Mouse (Mus musculus) ES-CJ7 (cell line): ENCODE data around the gene Aym1.

ENCODE experiments used
- DNase-seq: peaks from one replicate; pipeline ENCODE4 v3.0.0; 2011; ENCODE audit warnings: low read depth, low spot score

Aym1 gene

GRCm38 (mm10) chr5:113357186-113357585 is at the start of gene Aym1:
TSS of gene Aym1 (plus strand) at chr5:113357294.
- DNase-seq = no peak

DNA sequence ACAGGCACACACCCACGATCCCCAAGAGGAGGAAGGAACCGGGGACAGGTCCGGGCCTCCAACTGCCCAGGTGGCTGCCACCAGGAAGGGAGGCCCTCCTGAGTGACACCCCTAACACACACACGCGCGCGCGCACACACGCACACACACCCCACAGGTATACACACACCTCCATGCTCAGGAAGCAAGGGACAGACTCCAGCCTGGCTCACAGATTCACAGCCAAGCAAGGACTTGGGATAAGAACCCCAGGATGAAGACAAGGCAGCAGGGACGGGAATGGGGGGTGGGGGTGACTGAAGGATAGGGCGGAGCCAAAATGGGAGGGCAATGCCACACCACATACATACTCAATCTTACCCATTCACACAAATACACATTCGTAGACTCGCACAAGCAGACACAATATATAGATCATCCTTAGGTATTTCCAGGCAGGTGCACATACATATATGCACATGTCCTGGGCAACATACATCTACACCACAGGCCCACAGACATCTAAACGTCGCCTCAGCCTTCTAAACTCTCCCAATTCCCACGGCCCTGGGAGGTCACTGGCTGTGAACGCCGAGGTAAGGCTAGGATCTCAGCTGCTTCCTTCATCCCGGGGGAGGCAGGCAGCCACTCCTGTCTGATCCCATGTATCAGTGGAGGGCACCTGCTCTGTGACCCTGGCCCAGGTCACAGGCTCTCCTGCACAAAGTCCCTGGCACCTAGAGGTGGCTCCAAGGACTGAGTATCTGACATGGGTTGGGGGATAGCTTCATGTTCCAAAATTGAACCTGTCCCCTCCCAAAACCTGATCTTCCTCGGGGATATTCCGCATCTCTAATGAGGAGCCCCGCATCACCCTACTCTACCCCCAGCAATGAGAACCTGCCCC is 47.4 kb upstream of the Aym1 start:
- DNase-seq = no peak

DNA sequence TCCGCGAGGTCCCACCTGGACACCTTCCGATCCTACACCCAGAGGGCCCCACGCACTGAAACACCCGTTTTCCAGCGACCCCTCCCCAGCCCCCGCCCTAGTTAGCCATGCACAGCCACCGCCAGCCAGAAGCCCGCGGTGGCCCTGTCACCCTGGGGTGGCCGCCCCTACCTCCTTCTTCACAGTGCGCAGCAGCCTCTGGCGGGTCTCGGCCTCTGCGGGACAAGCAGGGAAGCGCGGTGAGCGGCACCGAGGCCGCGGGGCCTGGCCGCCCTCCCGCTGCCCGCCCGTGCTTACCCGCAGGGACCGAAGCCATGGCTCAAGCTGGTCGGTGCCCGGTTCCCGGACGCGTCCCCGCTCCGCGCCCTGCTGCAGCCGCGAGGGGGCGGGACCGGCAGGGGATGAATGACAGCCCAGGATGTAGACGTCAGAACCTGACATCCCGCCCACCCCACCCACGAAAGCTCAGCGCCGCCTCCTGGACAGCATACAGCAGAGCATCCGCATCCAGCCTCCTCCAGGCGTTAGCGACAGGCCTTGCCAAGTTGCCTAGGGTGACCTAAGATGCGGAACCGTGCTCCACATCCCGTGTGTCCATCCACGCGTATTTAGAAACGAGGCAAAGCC is 46.6 kb upstream of the Aym1 start, which contains the start of gene Sgsm1:
Gene Sgsm1, minus strand, starts transcription at position 410 of the 627 bp plus-strand sequence.
- DNase-seq = peak; percentile 91

DNA sequence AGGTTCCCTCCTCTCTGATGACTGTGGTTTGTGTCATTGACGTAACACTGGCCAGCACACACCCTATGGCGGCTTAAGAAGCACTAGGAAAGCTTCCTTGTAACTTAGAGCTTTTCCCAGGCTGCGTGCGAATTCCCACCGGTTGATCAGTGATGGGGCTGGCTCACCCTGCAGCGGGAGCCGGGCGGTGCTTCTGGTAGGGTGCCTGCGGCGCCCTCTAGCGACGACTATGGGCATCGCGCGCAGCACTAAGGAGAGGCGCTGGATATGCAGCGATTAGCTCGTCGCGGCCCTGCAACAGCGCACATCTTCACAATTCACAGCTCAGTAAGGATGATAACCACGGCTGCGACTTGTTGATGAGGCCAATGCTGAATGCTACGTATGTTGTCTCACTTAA is 43.1 kb upstream of the Aym1 start:
- peak; percentile 90 for DNase-seq

DNA sequence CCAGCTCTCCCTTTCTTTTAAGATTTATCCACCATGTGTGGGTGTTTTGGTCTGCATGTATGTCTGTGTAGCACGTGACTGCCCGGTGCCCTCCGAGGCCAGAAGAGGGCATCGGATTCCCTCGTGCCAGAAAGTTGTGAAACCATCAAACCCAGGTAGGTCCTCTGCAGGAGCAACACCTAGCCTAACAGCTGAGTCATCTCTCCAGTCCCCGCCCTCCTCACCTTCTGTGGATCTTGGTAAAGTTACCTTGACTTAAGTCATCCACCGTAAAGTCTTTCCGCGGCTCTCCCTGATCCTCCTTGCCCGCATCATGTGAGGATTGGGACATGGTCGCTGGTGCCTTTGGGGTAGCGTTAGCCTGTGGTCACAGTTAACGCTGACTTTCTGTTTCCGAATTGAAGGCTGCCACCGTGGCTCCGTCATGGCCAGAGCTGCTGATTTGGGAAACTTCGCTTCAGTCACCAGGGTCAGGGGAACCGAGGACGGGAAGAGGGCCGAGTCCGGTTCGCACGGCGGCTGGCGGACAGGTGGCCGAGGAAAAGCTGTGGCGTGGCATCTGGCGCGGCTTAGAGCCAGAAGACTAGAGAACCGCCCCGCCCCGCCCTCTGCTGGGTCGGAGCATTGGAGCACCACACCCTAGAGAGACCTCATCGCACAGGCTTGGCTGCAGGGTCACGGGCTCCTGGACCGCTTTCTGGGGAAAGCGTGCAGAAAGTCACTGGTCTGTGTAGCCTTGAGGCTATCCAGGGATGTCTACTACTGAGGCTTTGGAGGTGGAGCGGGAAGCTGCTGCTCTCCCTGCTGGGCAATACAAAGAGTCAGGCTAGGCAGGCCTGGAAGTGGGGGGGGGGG is 33.1 kb upstream of the Aym1 start:
- DNase-seq = peak; percentile 93

GRCm38 (mm10) chr5:113329463-113329862 is 27.6 kb upstream of the Aym1 start:
- DNase-seq = peak; percentile 81

- DNase-seq = peak; percentile 99
Measured at GRCm38 (mm10) chr5:113330202-113330601, 26.9 kb upstream of the Aym1 start.

DNA sequence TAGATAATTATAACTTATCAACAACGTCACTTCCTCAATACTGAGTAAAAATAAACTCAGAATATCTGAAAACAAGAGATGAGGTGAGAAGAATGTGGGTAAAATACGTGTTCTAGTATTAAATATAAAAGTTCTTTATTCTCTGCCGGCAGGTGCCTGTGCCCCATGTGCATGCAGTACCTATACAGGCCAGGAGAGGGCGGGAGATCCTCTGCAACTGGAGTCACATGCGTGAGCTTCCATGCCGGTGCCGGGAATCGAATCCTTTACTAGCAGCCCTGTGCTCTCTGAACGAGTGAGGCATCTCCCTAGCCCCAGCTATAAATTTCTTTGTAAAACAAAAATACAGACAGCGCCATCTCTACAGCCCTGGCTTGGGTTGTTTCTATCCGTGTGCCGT is 24.9 kb upstream of the Aym1 start:
- DNase-seq = peak; percentile 92

DNA sequence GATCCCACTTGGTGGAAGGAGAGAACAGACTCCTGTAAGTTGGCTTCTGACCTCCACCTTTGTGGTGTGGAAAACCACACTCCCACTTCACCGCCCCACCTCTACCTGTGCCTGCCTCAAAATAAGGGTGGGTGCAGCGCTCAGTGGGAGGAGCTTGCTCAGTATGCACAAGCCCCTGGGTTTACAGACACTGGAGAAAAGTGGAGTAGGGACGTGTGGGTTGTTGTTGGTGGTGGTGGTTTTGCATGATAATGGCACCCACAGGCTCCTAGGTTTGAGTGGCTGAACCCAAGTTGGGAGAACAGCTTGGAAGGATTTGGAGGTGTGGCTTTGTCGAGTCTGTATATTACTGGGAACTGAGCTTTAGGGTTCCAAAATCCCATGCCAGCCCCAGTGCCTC is 24.2 kb upstream of the Aym1 start:
- DNase-seq = peak; percentile 90

DNA sequence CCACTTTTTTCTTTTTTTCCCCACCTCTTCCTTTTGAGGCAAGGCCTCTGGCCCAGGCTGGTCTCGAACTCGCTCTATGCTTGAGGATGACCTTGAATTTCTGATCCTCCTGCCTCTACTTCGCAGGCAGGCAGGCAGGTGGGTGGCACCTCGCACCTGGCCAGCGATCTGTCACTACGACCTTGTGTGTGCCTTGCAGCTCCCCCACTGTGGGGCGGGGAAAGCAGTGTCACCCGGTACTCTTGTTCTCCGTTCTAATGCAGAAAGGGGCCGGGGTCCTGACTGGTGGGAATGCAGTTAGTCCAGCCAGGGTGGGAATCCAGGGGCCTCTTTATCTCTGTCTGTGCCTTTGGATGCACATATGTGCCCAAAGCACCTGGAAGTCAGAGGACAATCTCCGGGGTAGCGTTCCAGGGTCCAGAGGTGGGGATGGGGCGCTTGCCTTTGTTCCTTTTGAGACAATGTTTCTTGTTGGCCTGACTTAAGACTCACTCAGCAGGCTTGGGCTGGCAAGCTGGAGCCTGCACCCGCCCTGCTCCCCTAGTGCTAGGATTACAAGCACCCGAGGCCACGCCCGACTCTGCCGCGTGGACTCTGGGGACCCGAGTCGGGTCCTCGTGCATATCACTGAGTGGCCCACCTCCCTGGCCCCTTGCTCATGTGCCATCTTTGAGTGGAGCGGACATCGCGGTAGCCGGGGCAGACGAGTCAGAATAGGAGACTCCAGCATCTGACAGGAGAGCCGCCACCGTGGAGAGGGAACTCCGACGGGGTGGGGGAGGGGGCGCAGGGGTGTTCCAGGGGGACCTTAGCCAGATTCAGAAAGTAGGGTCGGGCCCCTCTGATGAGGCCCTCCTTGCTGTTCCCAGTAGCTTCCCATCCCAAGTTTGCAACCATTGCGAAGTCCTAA is 22.2 kb upstream of the Aym1 start:
- peak; percentile 89 for DNase-seq

- no peak for DNase-seq
Measured at GRCm38 (mm10) chr5:113335732-113336131, 21.4 kb upstream of the Aym1 start.

DNA sequence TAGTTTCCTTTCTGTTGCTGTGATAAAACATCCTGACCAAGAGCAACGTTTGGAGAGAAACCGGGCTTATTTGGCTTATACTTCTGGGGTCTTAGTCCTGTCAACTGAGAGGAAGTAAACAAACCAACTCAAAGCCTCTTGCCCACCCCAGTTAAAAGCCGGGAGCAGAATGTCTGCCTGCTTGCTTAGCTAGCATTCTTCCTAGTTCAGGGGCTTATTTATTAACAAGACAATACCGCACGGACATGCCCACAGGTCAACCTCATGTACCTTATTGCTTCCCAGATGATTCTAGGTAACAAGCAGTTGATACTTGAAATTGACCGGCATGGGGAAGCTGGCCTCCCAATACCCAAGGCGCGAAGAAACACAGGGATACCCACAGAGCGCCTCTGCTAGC is 20.8 kb upstream of the Aym1 start:
- no peak for DNase-seq

DNA sequence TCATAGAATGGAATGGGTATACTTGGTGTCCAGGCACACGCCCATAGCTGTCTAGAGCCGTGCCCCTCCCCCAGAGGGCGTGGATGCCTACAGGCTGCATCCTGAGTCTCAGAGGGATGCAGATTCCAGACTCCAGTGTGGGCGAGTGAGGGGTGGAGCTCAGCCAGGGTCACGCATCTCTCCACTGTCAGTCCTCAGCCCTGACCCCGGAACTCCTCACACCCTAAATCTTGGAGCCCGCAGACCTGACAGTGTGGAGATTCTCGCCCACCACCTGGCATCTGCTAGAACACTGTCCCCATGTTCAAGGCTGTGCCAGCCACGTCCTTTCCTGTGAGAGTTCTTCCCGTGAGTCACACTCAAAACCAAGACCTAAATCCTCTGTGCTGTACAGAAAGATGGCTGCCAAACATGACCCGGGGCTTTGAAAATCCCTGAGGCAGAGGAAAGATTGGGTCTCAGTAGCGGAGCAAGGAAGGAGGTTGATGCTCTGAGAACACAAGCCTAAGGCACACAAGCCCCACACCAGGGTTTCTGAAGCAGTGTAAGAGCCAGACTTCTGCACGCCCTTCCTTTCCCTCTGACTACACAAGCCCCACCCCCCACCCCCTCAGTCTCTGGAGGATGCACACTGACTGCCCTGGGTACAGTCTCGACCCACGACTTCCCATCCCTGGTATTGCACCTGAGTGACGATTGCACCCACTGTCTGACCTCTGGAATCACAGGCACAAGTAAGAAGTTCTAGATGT is 12.3 kb upstream of the Aym1 start:
- DNase-seq = peak; percentile 96

GRCm38 (mm10) chr5:113345781-113346180 is 11.3 kb upstream of the Aym1 start:
- DNase-seq = peak; percentile 94

DNA sequence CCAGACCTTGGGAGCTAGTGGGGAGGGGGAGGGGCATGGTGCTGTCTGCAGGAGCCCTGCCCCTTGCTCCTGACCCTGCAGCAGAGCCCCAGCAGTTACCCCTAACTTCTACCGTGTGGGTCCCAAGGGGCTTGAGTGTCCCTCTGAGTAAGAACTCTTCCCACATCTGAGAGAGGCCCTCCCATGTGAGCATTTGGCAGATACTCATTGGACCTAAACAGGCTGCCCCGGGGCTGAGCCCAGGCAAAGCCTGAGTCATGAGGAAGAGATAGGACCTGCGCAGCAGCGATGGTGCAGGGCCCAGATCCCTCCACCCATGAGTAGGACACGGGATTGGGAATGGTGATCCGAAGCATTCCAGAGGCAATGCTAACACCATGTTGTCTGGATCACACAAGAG is 10.4 kb upstream of the Aym1 start:
- peak; percentile 70 for DNase-seq

GRCm38 (mm10) chr5:113347593-113347992 is 9.5 kb upstream of the Aym1 start:
- peak; percentile 67 for DNase-seq

DNA sequence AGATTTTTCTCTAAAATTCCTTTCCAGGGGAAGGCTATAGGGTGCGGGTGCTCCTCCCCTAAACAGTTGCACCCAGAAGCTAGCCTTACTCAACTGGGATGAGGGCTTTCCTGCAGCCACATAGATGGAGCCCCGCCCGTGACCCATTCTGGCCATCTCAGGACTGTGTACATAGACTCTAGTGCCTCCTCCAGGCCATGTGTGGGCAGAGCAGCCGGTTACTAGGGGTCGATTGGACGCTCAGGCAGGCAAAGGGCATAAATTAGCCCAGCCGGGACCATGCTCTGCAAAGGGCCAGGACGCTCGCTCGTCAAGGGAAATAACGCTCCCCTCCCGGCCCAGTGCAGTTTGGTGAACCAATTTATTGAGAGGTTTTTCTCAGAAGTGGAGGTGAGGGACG is 8.5 kb upstream of the Aym1 start:
- peak; percentile 80 for DNase-seq

DNA sequence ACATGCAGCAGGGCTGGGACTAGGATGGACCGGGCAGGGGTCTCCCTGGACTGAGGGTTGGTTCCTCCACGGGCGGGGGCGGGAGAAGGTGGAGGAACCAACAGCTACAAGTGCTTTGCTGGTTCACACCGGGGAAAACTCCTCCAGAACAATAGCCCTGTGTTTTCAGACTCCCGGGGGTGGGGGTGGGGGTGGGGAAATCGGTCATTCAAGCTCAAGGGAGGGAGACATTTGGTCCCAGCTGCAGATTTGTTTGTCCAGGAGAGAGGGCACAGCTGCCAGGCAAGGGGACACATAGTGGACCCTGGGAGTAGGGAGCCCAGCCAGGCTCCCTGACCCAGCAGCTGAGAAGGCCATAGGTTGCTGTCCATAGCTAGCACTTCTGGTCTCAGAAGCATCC is 7.9 kb upstream of the Aym1 start:
- DNase-seq = no peak

GRCm38 (mm10) chr5:113349810-113350209 is 7.3 kb upstream of the Aym1 start:
- DNase-seq = no peak

DNA sequence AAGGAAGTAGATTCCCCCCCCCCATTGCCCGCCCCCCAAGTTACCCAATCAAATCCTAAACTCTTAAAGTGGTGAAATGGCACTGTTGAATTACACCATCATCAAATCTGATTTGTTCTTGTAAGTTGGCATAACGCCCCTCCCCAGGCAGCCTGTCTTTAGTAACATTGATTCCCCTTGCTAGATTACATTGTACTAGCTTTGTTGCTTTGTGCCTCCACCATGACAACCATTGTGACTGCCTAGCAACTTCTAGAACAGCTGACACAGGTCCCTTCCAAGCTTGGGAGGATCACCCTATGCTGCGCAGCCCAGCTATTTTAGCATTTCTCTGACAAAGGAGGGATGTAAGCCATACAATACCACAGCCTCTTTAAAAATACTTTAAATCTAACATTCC is 5.3 kb upstream of the Aym1 start:
- no peak for DNase-seq
